Mouse (Mus musculus) adrenal gland, adult 2 months (tissue): ENCODE results near the gene Hsp90ab1. TPM values are rescaled to one million over a fixed set of nuclear protein-coding genes. Genes with fewer than 3 reads are reported as not detected.

ENCODE experiments used
- DNase-seq: peaks from one replicate; pipeline ENCODE4 v3.0.0; 2021
- polyA plus RNA-seq: library from polyadenylated mRNA; depleted of rRNA; stranded (reverse); fragments of >200 nt; gene quantifications from 2 replicates; pipeline ENCODE4 v1.2.3, GENCODE M21; 2012
- total RNA-seq, 2 experiments: library from RNA; stranded (reverse); gene quantifications; 2 replicates each; pipeline ENCODE4 v1.2.3; 2021

Gene Hsp90ab1
- total and polyA plus RNA-seq, 3 experiments, result 291 to 2,851 (median 1,973) TPM

DNA sequence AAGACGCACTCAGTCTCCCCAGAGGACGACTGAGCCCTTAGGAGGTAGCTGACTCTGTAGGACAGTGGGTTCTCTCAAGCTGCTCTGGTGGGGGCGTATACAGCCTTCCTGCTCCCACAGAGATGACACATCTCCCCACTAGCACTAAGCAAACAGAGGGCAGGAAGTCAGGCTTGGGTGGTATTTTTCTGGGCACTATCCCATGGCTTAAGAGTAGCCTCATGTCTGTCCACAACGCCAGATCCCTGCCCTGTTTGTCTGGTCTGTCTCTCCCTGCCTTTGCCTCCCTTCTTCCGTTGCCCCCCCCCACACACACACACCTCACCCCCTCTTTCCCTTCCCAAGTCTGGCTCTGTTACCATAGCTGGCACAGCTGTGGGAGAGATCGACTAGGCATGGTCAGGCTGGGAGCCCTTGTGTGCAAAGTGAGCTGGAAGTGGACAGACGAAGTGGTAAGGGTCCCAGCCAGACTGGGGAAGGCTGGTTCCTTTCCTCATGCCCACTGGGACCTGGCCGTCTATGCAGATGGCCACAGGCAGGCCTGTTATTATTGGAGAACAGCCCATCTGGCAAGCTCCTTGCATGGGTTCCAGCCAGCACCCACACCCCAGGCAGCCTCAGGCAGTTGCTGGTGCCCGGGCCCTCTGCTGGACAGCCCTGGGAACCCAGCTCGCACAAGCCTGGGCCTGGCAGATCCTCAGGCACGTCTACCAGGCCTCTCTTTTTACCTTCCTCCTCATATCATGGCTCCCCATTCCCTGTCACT is 23.7 kb upstream of the Hsp90ab1 start:
- peak; percentile 92 for DNase-seq

DNA sequence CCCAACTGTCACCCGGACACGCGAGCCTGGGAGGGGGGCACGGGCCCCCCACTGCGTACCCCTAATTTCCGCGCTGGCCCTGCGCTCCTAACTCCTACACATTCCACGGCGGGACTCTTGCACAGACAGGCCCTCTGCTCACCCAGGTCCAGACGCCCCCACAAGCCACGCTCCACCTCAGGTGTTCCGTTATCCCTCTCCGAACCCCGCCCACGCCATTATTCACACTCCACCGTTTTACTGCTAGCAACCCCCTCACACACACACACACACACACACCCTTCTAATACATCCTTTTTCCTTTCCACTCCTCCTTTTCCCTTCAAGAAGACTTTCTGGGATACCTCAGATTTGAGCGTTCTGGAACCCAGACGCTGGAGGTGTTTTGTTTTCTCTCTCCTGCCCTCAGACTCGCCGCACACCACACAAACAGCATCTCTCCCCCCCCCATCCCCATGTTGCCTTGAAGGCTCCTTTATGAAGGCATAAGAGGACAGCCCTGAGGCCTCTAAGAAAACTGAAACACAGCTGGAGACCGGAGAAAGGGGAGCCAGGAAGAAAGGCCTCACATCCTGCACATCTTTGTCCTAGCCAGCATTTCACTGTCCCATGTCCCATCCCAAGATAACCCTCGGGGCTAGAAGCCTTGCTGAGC is 22.8 kb upstream of the Hsp90ab1 start:
- no peak for DNase-seq

DNA sequence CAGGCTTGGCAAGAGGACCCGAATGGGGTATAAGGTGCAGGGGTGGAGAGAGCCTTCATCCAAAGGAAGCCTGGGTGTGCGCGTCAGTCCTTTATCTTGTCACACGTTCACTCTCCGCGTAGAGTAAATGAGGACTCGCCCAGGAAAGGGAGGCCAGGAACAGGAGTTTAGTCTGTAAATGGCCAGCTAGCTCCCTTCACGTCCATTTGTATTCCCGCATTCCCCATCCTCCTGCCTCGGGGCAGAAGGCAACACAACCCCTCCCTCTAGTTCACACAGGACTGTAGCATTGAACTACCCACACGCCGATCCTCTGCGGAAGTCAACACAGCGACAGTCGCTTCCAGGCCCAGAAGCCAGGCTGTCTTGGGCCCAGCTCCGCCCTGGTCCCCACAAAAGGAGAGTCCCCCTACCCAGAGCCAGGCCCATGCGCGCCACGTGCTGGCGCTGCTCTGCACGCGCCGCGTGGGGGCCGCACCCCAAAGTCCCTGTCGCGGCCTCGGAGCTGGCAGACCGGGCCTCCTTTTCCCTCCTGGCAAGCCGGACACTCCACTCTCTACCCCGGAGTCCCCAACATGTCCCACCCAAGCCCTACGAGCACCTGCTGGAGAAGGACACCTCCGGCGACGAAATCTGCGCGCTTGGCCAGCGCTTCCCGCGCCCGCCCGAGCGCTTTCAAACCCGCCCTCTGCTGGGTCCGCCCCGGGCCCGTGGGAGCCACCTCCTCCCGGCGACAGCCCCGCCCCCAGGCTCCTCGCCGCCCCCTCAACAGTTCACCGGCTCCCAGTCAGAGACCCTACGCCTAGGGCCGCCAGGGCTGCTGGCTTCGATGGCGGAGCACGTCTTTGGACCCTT is 22.0 kb upstream of the Hsp90ab1 start:
- DNase-seq, result peak; percentile 91

DNA sequence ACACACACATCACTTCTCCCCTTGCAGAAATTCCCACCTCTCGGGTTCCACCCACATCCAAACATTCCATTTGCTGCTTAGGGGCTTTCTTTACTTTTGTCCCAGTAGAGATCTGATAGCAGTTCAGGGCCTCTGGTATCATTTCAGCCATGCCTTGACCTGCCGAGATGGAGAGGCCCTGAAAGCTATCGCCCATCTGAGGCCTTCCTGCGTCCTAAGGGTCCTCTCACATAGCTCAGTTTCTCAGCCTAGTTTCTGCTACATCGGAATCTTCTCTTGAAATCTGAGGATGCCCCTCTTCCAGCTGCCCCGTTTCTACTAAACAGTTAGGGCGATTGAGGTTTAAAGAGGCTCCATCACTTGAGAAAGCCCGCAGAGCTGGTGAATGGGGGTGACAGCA is 21.1 kb upstream of the Hsp90ab1 start:
- DNase-seq, result no peak

DNA sequence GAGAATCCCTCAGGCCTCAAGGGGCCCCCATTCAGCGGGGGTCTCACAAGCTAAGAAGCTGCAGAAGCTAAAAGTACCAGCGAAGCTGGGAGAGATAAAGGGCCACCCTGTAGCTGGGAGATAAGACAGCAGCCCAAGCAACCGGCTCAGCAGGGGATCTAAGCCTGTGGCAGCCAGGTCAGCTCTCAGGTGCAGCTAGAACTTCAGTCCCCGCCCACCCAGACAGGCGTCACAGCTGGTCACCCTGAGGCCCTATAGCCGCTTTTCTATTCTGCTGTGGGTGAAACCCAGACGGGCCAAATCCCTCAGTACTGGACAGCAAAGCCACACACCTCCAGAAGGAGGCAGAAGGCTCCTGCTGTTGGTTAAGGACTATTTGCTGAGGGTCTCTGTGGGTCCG is 20.4 kb upstream of the Hsp90ab1 start:
- DNase-seq, result peak; percentile 43

DNA sequence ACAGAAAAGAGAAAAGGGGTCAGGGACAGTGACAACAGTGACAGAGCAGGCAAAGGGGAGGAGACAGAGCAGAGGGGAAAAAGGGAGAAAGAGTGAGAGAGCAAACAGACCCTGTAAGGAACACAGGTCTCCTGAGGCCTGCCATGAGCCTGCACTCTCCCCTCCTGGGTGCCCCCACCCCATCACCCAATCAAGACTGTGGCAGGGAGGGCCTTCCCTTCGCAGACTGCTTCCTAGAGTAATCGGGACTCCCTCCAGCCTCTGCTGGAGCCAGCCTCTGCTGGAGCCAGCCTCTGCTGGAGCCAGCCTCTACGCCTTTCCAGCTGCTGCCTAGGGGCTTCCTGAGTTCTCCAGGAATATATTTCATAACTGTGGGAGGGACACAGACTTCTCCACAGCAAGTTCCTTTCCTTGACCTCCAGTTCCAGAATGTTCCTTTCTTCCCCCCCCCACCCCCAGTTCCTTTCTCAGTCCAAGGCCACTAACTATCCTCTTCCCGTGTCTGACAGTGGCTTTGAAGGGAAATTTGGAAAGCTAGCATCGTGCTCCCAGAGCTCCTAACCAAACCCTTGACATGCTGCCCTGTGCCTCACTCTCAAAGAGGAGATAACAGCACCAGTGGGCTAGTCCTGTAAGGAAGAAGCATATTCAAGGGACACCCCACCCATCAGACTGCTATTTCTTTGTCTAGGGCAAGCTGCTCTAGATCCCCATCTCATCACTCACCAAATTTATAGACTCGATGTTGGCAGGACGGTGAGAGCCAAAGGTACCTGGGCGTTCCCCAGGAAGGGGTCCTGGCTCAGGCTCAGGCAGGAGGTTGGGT is 19.7 kb upstream of the Hsp90ab1 start:
- DNase-seq, result peak; percentile 76

DNA sequence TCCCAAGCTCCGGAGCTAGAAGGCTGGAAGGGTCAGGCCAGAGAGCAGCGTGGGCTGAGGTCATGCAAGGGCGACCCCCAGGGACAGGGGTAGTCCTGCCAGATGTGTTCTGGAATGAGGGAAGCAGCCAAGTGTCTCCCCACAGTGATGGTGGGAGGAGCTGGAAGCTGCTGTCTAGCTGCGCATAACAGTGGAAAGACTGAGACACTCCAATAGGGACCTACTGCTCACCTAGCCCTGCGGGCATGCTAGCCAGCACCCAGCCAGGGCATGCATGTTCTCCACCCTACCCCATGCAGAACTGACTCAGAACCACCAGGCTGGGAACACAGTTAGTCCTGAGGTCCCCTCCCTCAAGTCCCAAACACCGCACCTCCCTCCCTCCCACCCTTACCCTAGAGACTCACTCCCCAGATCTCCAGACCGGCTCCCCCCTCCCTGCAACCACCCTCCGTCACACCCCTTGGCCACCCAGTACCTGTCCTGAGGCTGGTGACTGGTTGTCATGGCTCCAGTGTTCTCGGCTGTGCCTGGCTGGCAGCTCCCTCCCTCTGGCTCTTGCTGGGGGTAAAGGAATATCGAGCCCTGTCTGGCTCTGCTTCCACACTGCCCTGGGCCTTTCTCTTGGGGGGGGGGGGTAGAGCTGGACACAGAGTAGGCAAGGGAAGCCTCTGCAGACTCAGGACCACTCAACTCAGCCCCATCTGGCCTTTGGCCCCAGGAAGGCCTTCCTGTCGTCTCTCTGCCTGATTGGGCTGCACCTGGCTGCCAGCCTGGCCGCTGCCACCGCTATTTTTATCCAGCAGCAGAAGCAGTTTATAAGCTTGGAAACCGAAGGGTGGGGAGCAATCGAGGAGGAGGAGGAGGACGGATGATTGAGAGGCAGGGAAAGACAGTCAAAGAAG is 18.9 kb upstream of the Hsp90ab1 start:
- DNase-seq, result peak; percentile 65

DNA sequence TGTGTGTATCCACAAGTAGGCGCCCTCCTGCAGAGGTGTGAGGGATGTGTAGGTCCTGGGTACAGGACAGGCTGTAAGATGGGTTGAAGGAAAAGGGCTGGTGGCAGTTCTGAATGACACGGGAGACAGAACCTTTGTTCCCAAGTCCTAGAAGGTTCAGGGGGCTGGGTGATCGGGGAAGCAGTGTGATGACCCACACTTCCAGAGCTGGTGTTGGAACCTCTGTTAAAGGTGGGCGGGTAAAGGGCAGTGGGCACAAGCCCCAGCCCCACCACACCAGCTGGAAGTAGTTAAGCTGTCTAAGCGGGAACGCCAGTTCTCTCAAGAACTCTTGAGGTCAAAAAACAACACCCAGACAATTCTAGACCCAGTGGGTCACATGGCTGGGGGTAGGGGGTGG is 17.3 kb upstream of the Hsp90ab1 start:
- DNase-seq, result peak; percentile 15

DNA sequence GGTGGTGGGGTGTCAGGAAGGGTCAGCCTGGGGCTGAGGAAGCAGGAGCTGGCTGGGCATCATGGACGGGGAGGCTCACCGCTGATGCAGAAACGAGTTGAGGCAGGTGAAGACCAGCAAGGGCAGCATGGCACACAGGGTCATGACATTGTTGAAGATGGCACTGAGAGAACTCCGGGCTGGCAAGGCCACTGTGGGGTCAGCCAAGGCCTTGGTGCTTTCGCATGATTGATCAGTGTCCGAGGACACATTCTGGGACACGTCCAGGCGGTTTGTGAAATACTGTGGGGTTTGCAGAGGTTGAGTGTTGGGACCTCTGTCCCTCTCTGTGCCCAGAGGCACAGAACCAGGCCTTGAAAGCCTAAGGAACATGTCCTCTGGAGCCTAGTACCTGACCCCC is 16.8 kb upstream of the Hsp90ab1 start:
- DNase-seq, result peak; percentile 91

DNA sequence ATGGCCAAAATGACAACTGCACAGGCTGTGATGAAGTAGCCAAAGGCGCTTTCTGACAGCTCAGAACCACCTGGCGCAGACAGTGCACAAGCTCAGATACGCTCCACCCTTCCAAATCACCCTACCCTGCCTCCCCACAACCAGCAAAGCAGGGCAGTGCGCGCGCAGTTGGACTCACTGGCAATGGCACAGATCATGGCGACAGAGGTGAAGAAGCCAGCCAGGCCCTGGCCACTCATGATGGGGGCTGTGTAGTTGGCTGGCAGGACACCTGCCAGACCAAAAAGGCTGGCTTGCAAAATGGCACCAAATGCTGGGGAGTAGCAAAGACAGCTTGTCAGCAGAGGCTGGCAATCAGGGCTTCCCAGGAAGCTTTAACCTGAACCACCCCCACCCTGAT is 16.2 kb upstream of the Hsp90ab1 start:
- peak; percentile 35 for DNase-seq

DNA sequence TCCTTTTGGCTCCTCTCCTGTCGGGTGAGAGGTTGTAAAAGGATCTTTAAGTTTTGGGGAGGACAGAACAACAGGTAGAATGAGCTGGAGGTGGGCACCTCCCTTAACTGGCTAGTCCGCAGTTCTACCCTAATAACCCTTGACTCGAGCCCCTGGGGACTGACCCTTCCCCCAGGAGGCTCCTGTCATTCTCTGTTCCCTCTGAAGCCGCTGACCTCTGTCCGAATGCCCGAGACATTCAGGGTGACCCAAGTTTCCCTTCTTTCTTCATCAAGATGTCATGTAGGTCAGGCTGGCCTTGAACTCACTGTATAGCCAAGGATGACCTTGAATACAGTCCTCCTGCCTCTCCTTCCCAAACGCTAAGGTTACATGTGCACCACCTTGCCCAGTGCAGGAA is 15.3 kb upstream of the Hsp90ab1 start:
- DNase-seq, result peak; percentile 5

DNA sequence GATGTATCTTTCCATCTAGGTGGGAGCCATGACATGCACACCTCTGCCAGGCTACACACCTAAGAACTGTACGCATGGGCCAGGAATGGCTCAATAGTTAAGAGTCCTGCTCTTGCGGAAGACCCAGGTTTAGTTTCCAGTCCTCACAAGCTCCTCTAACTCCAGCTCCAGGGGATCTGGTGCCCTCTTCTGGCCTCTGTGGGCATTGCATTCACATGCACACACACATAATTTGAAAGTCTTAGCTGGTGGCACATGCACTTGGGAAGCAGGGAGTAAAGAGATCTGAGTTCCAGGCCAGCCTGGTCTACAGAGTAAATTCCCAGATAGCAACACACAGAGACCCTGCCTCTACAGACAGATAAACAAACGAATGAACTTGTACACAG is 13.4 kb upstream of the Hsp90ab1 start:
- peak; percentile 17 for DNase-seq

DNA sequence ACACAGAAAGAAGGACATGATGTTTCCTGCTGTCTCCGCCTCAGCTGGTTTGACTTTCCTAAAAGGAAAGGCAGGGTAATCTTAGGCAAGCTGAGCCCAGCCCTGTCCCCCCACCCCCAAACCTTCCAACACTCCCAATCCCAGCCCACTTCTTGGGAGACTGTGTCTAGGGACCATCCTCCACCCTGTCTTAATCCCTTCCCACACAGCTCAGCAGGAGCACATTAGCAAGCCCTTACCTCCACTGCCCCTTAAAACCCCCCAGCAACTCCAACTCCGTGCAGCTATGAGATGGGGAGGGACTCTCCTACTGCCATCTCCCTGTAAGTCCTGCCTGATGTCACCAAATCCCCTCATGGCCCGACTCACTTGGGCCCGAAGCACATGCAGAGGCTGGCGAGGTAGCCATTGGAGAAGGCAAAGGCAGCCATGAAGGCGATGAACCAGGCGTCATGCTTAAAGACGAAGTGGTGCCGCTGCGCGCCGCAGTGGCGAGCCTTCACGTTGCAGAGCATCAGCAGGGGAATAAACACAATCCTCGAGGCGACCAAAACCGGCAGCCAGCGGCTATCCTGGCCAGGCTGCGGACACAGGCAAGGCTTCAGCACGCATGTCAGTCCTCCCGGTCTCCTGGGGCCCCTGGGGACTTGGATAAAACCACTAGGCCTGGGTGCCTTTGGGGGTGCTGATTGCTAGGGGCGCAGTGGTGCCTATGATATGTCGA is 12.8 kb upstream of the Hsp90ab1 start:
- DNase-seq, result peak; percentile 16

DNA sequence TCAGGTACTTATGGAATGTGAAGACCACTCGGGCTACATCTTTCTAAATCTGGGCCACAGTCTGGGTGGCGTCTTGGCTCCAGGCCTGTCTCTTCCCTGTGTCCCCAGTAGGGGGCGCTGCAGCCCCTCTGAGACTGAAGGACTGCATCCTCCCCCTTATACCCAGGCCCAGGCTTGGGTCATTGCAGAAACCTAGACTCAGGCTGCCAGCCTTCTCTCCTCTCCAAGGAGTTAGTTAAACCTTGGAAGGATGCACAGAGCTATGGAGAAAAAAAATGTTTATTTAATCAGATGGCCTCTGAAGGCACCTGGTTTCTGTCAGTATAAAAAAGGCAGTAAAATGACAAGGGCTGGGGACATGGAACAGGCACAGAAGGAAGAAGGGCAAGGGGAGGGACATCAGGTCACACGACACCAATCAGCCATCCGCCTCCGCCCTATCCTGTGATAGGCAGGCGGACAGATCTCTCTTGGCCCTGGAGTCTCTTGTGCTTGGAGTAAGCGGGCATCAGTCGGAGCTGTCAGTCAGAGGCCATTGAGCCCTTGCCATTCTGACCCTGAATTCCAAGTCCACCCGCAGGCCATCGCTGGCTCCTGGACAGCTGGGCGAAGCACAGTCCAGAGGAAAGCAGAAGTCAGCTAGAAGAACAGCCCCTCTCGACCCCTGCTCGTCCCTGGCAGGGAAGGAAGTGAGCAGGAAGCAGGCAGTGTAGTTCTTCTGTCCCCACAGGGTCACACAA is 12.0 kb upstream of the Hsp90ab1 start:
- DNase-seq, result peak; percentile 86

DNA sequence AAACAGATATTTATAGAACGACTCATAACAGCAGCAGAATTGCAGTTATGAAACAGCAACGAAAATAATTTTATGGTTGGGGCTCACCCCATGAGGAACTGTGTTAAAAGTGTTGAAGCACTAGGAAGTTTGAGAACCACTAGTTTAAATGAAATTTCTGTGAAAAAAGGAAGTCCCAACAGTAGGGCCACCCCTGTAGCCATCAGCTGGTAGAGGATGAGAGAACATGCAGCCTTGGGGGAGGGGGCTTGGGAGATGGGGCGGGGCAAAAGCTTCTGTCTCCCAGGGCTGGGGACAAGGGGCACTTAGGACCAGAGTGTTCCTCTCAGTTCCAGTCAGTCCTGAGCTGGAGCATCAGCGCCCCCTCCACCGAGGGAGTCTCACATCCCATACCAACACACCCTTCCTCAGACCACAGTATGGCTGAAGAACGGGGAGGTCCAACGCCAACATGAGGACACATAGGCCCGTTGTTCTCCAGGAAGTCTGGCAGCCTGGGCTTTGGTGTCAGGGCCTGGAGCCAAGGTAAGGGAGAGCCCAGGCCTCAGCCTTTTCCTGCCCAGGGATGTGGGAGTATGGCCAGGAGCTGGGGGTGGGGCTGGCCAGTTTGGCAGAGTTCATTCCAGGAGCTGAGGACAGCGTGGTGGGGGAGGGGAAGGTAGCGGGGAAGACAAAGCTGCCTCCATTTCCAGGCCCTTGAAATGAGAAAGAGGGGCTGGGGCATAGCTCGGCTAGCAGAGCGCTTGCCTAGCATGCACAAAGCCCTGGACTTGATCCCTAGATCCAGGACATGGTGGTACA is 11.2 kb upstream of the Hsp90ab1 start:
- DNase-seq, result peak; percentile 90

DNA sequence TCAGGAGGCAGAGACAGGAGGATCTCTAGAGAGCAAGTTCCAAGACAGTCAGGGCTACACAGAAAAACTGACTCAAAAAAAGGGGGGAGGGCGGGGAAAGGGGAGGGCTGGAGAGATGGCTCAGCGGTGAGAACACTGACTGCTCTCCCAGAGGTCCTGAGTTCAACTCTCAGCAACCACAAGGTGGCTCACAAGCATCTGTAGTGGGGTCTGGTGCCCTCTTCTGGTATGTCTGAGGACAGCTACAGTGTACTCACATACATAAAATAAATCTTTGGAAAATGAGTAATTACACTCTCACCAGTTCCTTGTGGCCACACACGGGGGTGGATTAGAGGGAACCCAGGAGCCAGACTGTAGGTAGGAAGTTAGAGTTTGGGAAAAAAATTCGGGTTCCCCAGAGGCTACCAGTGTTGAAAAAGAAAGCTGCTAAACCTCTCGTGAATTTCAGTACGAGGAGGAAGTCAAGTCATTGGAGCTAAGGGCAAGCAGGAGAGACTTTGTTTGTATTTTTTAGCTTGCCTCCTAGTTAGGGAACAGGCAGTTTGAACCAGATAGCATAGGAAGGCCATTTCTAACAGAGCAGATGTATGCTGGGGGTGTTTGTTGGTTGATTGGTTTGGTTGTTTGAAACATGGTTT is 9.8 kb upstream of the Hsp90ab1 start:
- no peak for DNase-seq

DNA sequence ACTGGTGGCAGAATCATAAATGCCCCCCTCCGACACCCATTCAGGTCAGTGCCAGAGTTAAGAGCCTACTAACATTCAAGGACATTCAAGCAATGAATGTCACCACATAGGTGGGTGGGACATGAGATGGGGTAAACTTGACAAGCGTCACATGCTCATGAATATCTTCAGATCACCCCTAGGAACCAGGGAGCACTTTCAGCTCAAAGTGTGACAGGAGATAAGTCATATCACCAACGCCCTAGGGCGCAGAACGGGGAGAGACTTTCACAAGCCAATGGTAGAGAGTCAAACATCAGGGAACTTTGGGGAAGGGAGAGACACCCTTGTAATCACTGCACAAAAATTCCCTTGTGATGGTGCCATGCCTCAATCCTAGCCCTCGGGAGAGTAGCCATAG is 9.1 kb upstream of the Hsp90ab1 start:
- no peak for DNase-seq

DNA sequence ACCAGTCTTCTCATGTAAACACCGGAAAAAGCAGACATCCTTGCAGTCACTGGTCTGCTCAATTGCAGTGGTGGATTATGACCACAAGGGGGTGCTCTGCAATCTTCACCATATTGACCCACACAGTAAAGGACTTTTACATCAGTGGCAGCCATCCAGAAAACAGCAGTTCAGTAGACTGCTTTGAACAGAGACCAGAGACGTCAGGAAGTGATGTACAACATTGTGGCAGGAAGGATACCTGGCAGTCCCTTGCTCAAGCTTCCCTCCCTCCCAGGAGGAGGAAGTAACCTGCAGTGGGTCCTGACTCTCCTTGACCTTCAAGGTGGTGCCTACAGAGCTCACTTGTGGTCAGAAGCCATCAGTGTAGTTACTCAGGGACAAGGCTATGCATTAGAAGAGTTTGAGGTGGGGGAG is 8.5 kb upstream of the Hsp90ab1 start:
- DNase-seq, result peak; percentile 70
